Mouse (Mus musculus) cerebellum, adult 2 months (tissue): ENCODE data around the gene Fcgr4. TPM values are rescaled to one million over a fixed set of nuclear protein-coding genes. Genes with fewer than 3 reads are reported as not detected.
"Not testable (repeated sequence)": the region's sequence is repeated elsewhere in the genome, so short reads cannot be mapped to it uniquely, and the experiment has no call there.

Experiments
- DNase-seq, 2 experiments: peaks; one replicate each; pipeline ENCODE4 v3.0.0; 2021
- H3K27ac ChIP-seq: fragments of 200-500 bp; 2 replicates; pipeline ENCODE4 v1.5.1; 2012; ENCODE audit warnings: low read length, control low read depth, inconsistent platforms; ENCODE audit not compliant: insufficient read depth
- H3K27me3 ChIP-seq: fragments of 200-500 bp; 2 replicates; pipeline ENCODE4 v1.6.1; 2012; ENCODE audit warnings: inconsistent platforms, mild to moderate bottlenecking, low read length, moderate library complexity; ENCODE audit not compliant: control insufficient read depth, insufficient read depth
- H3K4me1 ChIP-seq: fragments of 200-500 bp; 2 replicates; pipeline ENCODE4 v1.6.1; 2011; ENCODE audit warnings: low read length; ENCODE audit not compliant: control insufficient read depth, insufficient read depth
- H3K4me3 ChIP-seq: fragments of 200-500 bp; replicated peaks from 2 replicates; pipeline ENCODE3; 2011; ENCODE audit warnings: mild to moderate bottlenecking, low read depth, low read length, control low read depth; ENCODE audit not compliant: insufficient read depth
- CTCF ChIP-seq: fragments of 200-500 bp; IDR thresholded peaks from 2 replicates; pipeline ENCODE4 v1.5.1; 2011; ENCODE audit warnings: low read depth, mild to moderate bottlenecking, control low read depth, low read length, moderate library complexity, borderline replicate concordance; ENCODE audit not compliant: insufficient read depth
- POLR2A ChIP-seq: fragments of 200-500 bp; IDR thresholded peaks from 2 replicates; pipeline ENCODE4 v1.6.1; 2011; ENCODE audit warnings: low read length, control low read depth, borderline replicate concordance; ENCODE audit not compliant: insufficient read depth
- WGBS: fragments of 180-500 bp; shearing (Covaris S2); methylation state at CpG from one replicate; pipeline ENCODE4 v1.1.7; 2018; 5-methylcytosine and 5-hydroxymethylcytosine counted together
- polyA plus RNA-seq: library from polyadenylated mRNA; depleted of rRNA; stranded (reverse); fragments of >200 nt; gene quantifications from 2 replicates; pipeline ENCODE4 v1.2.3, GENCODE M21; 2012; rRNA removed

Fcgr4 gene
- polyA plus RNA-seq = 0.18 and 0.22 TPM in 2 replicates

GRCm38 (mm10) chr1:171018737-171019136 lies at the start of gene Fcgr4:
Gene Fcgr4, plus strand, starts transcription at chr1:171018920.
- WGBS = 89% methylated on average over 2 of the region's 2 CpGs
- Histone ChIP-seq H3K27ac (no peak within 1 kb of the TSS), H3K4me1 (no peaks in the 10 kb centered on the region), H3K4me3 (no peak within 1 kb of the TSS), H3K27me3 (no peaks in the 10 kb centered on the region)
- TF ChIP-seq POLR2A (no peak), CTCF (no peak)
- no peak for DNase-seq

GRCm38 (mm10) chr1:170972494-170972893 lies 46.2 kb upstream of the Fcgr4 start:
- H3K4me1 ChIP-seq = no peaks in the 10 kb centered on the region; the same call in 1 of the 2 replicates
- TF ChIP-seq POLR2A (no peak), CTCF (no peak)
- H3K4me3 ChIP-seq = no peak overlapping the region
- DNase-seq = no peak
- WGBS = 86% methylated on average over 6 of the region's 6 CpGs
- no peak overlapping the region for H3K27ac ChIP-seq
- H3K27me3 ChIP-seq = no peaks in the 10 kb centered on the region

- no peak for DNase-seq
- no peaks in the 10 kb centered on the region for H3K27me3 ChIP-seq
- TF ChIP-seq CTCF = no peak
- TF ChIP-seq POLR2A = no peak
- 84% methylated on average over 4 of the region's 4 CpGs for WGBS
- no peak overlapping the region for H3K4me3 ChIP-seq
- H3K27ac ChIP-seq = no peak overlapping the region
- no peaks in the 10 kb centered on the region; the same call in 1 of the 2 replicates for H3K4me1 ChIP-seq
Measured at GRCm38 (mm10) chr1:170972936-170973335, 45.8 kb upstream of the Fcgr4 start.

- Histone ChIP-seq H3K27ac (no peak overlapping the region), H3K27me3 (no peaks in the 10 kb centered on the region), H3K4me1 (no peaks in the 10 kb centered on the region; the same call in 1 of the 2 replicates), H3K4me3 (no peak overlapping the region)
- 78% methylated on average over 8 of the region's 8 CpGs for WGBS
- no peak for TF ChIP-seq POLR2A
- no peak for DNase-seq
Measured at GRCm38 (mm10) chr1:170974171-170974570, 44.5 kb upstream of the Fcgr4 start.

GRCm38 (mm10) chr1:170974736-170975135 lies 44.0 kb upstream of the Fcgr4 start:
- H3K27me3 ChIP-seq = no peaks in the 10 kb centered on the region
- H3K4me3 ChIP-seq = no peak overlapping the region
- TF ChIP-seq CTCF = no peak
- no peak for TF ChIP-seq POLR2A
- no peaks in the 10 kb centered on the region; the same call in 1 of the 2 replicates for H3K4me1 ChIP-seq
- no peak for DNase-seq
- H3K27ac ChIP-seq = no peak overlapping the region
- WGBS = 98% methylated on average over 2 of the region's 2 CpGs

GRCm38 (mm10) chr1:170975350-170975749 lies 43.4 kb upstream of the Fcgr4 start:
- WGBS = 69% methylated on average over 2 of the region's 2 CpGs
- H3K4me3 ChIP-seq, H3K27me3 ChIP-seq, DNase-seq, H3K4me1 ChIP-seq, H3K27ac ChIP-seq: not testable (repeated sequence)

GRCm38 (mm10) chr1:170975751-170976161 lies 43.0 kb upstream of the Fcgr4 start:
- Histone ChIP-seq H3K4me1 (no peaks in the 10 kb centered on the region; the same call in 1 of the 2 replicates), H3K27ac (no peak overlapping the region), H3K27me3 (no peaks in the 10 kb centered on the region), H3K4me3 (no peak overlapping the region)
- TF ChIP-seq CTCF = no peak
- no peak for TF ChIP-seq POLR2A
- peak in 1 of 2 experiments; percentile 27 for DNase-seq
- WGBS = 7% methylated on average over 7 of the region's 7 CpGs

GRCm38 (mm10) chr1:170976447-170976846 lies 42.3 kb upstream of the Fcgr4 start, which contains the start of gene Fcgr2b:
Gene Fcgr2b, minus strand, starts transcription at chr1:170976547.
- no peak within 1 kb of the TSS for H3K4me3 ChIP-seq

More at GRCm38 (mm10) chr1:170976447-170976846, 42.3 kb upstream of the Fcgr4 start, which contains the start of gene Fcgr2b:
- no peak for DNase-seq
- H3K4me1 ChIP-seq = no peaks in the 10 kb centered on the region; the same call in 1 of the 2 replicates
- TF ChIP-seq POLR2A = no peak
- TF ChIP-seq CTCF = no peak
- H3K27ac ChIP-seq = no peak within 1 kb of the TSS
- WGBS = 91% methylated on average over 5 of the region's 5 CpGs
- H3K27me3 ChIP-seq = no peaks in the 10 kb centered on the region
